Mouse (Mus musculus) MEL (cell line): ENCODE results near the gene Pou3f1. TPM values are rescaled to one million over a fixed set of nuclear protein-coding genes. Genes with fewer than 3 reads are reported as not detected.

Experiments
- DNase-seq: peaks from one replicate; pipeline ENCODE4 v3.0.0; 2011; ENCODE audit warnings: low read depth, low spot score
- H3K27ac ChIP-seq: 2 replicates; pipeline ENCODE4 v1.5.1; 2012; ENCODE audit warnings: low read depth, mild to moderate bottlenecking, control low read depth, low read length, moderate library complexity; ENCODE audit not compliant: control insufficient read depth
- H3K27me3 ChIP-seq, 2 experiments: fragments of 150-350 bp in 1 of 2; sonication (generic) in 1 of 2; 2 replicates each; pipeline ENCODE4 v1.6.1; 2012; ENCODE audit warnings: low read length in 2 of 2, mild to moderate bottlenecking in 2 of 2, improper control_type of control experiment in 1 of 2, moderate library complexity in 1 of 2; ENCODE audit not compliant: insufficient read depth in 2 of 2, control insufficient read depth in 1 of 2
- H3K36me3 ChIP-seq, 2 experiments: 2 replicates each; pipeline ENCODE4 v1.6.1; 2012 to 2014; ENCODE audit warnings: low read length in 2 of 2, improper control_type of control experiment in 1 of 2, inconsistent platforms in 1 of 2, mild to moderate bottlenecking in 1 of 2; ENCODE audit not compliant: insufficient read depth in 2 of 2, control insufficient read depth in 1 of 2
- H3K4me1 ChIP-seq, 2 experiments: fragments of 150-350 bp in 1 of 2; sonication (generic) in 1 of 2; 2 replicates each; pipeline ENCODE4 v1.6.1; 2012; ENCODE audit warnings: low read length in 2 of 2, improper control_type of control experiment in 1 of 2, mild to moderate bottlenecking in 1 of 2; ENCODE audit not compliant: insufficient read depth in 2 of 2, control insufficient read depth in 1 of 2
- H3K4me3 ChIP-seq, 2 experiments: fragments of 150-350 bp in 1 of 2; sonication (generic) in 1 of 2; 2 replicates each; pipeline ENCODE4 v1.5.1; 2012; ENCODE audit warnings: low read depth in 2 of 2, low read length in 2 of 2, mild to moderate bottlenecking in 2 of 2, moderate library complexity in 2 of 2, control low read depth in 1 of 2, improper control_type of control experiment in 1 of 2; ENCODE audit not compliant: control insufficient read depth in 1 of 2, insufficient read depth in 1 of 2
- H3K79me2 ChIP-seq: 2 replicates; pipeline ENCODE4 v1.6.1; 2012; ENCODE audit warnings: mild to moderate bottlenecking, low read length, moderate library complexity; ENCODE audit not compliant: control insufficient read depth, poor library complexity, insufficient read depth
- H3K9ac ChIP-seq: 2 replicates; pipeline ENCODE4 v1.6.1; 2012; ENCODE audit warnings: low read depth, mild to moderate bottlenecking, control low read depth, low read length, moderate library complexity; ENCODE audit not compliant: control insufficient read depth, poor library complexity, severe bottlenecking
- H3K9me3 ChIP-seq: fragments of 150-350 bp; sonication (generic); replicated peaks from 2 replicates; pipeline ENCODE4 v1.6.1; 2012; ENCODE audit warnings: mild to moderate bottlenecking, low read length, improper control_type of control experiment, moderate library complexity; ENCODE audit not compliant: insufficient read depth
- CHD1 ChIP-seq: IDR thresholded peaks from 2 replicates; pipeline ENCODE4 v1.6.1; 2012; ENCODE audit warnings: low read depth, mild to moderate bottlenecking, inconsistent platforms, low read length, improper control_type of control experiment
- CHD2 ChIP-seq: IDR thresholded peaks from 2 replicates; pipeline ENCODE4 v1.6.1; 2011; ENCODE audit warnings: low read length, improper control_type of control experiment
- CTCF ChIP-seq, 3 experiments: IDR thresholded peaks in 2 of 3; conservative IDR thresholded peaks in 1 of 3; 2 replicates each; pipeline ENCODE4 v1.5.1; 2011 to 2012; ENCODE audit warnings: low read length in 3 of 3, low read depth in 2 of 3, mild to moderate bottlenecking in 2 of 3, improper control_type of control experiment in 1 of 3, inconsistent platforms in 1 of 3, mixed read lengths in 1 of 3, moderate library complexity in 1 of 3; ENCODE audit not compliant: control insufficient read depth in 1 of 3, insufficient read depth in 1 of 3, poor library complexity in 1 of 3, severe bottlenecking in 1 of 3
- E2F4 ChIP-seq: IDR thresholded peaks from 2 replicates; pipeline ENCODE4 v1.6.1; 2011; ENCODE audit warnings: low read depth, low read length, improper control_type of control experiment, borderline replicate concordance
- ELF1 ChIP-seq: IDR thresholded peaks from 2 replicates; pipeline ENCODE4 v1.6.1; 2014; ENCODE audit warnings: low read depth, mild to moderate bottlenecking, inconsistent platforms, low read length, improper control_type of control experiment, moderate library complexity
- EP300 ChIP-seq, 2 experiments: IDR thresholded peaks; 2 replicates each; pipeline ENCODE4 v1.6.1; 2011; ENCODE audit warnings: improper control_type of control experiment in 2 of 2, low read length in 2 of 2, low read depth in 1 of 2, mild to moderate bottlenecking in 1 of 2
- GABPA ChIP-seq: IDR thresholded peaks from 2 replicates; pipeline ENCODE4 v1.6.1; 2012; ENCODE audit warnings: low read depth, mild to moderate bottlenecking, inconsistent platforms, low read length, improper control_type of control experiment, moderate library complexity
- KAT2A ChIP-seq: conservative IDR thresholded peaks from 2 replicates; pipeline ENCODE4 v1.6.1; 2012; ENCODE audit warnings: low read depth, low read length, improper control_type of control experiment, inconsistent platforms
- MAX ChIP-seq: IDR thresholded peaks from 2 replicates; pipeline ENCODE4 v1.6.1; 2011; ENCODE audit warnings: low read length, improper control_type of control experiment
- MEF2A ChIP-seq: IDR thresholded peaks from 2 replicates; pipeline ENCODE4 v1.6.1; 2014; ENCODE audit warnings: low read depth, mild to moderate bottlenecking, inconsistent platforms, low read length, improper control_type of control experiment; ENCODE audit not compliant: poor library complexity, insufficient replicate concordance, severe bottlenecking; ENCODE audit errors: extremely low read depth
- MYB ChIP-seq: IDR thresholded peaks from 2 replicates; pipeline ENCODE4 v1.6.1; 2011; ENCODE audit warnings: mild to moderate bottlenecking, low read depth, low read length, improper control_type of control experiment
- MYC ChIP-seq: IDR thresholded peaks from 2 replicates; pipeline ENCODE4 v1.6.1; 2011; ENCODE audit warnings: low read depth, mild to moderate bottlenecking, low read length, improper control_type of control experiment, moderate library complexity
- NELFE ChIP-seq: IDR thresholded peaks from 2 replicates; pipeline ENCODE4 v1.6.1; 2011; ENCODE audit warnings: low read depth, low read length, improper control_type of control experiment
- NRF1 ChIP-seq: IDR thresholded peaks from 2 replicates; pipeline ENCODE4 v1.6.1; 2014; ENCODE audit warnings: low read depth, mild to moderate bottlenecking, inconsistent platforms, low read length, improper control_type of control experiment, moderate library complexity; ENCODE audit not compliant: poor library complexity, insufficient read depth, severe bottlenecking
- RAD21 ChIP-seq: IDR thresholded peaks from 2 replicates; pipeline ENCODE4 v1.6.1; 2011; ENCODE audit warnings: mild to moderate bottlenecking, low read depth, low read length, improper control_type of control experiment
- RCOR1 ChIP-seq: IDR thresholded peaks from 2 replicates; pipeline ENCODE4 v1.6.1; 2012; ENCODE audit warnings: low read depth, mild to moderate bottlenecking, inconsistent platforms, low read length, improper control_type of control experiment
- SMC3 ChIP-seq: IDR thresholded peaks from 2 replicates; pipeline ENCODE4 v1.6.1; 2011; ENCODE audit warnings: low read depth, low read length, improper control_type of control experiment
- TBP ChIP-seq: IDR thresholded peaks from 2 replicates; pipeline ENCODE4 v1.8.0; 2011; ENCODE audit warnings: low read depth, low read length, improper control_type of control experiment
- TCF12 ChIP-seq: IDR thresholded peaks from 2 replicates; pipeline ENCODE4 v1.6.1; 2014; ENCODE audit warnings: low read depth, mild to moderate bottlenecking, inconsistent platforms, low read length, improper control_type of control experiment, moderate library complexity
- ZNF384 ChIP-seq: IDR thresholded peaks from 2 replicates; pipeline ENCODE4 v1.6.1; 2012; ENCODE audit warnings: low read depth, mild to moderate bottlenecking, inconsistent platforms, low read length, improper control_type of control experiment
- polyA plus RNA-seq, 2 experiments: library from polyadenylated mRNA; stranded (reverse) in 1 of 2; unstranded in 1 of 2; fragments of >175 nt in 1 of 2; fragments of >200 nt in 1 of 2; gene quantifications; 2 replicates each; pipeline versions ENCODE4 v1.2.1 to v1.2.4; 2012; ENCODE audit warnings: low replicate concordance in 2 of 2, low read depth in 1 of 2; ENCODE audit not compliant: insufficient read length in 2 of 2, insufficient read depth in 1 of 2, missing spikeins in 1 of 2
- total RNA-seq: library from RNA; depleted of rRNA; stranded (reverse); fragments of 300-350 nt; gene quantifications from 2 replicates; pipeline ENCODE4 v1.2.3, GENCODE M21; 2012

Pou3f1 gene
- total and polyA plus RNA-seq, 3 experiments = not detected

- H3K79me2 ChIP-seq = no peaks in the 10 kb centered on the region
- DNase-seq = no peak
- H3K9ac ChIP-seq = no peak overlapping the region
- no peak overlapping the region for H3K4me3 ChIP-seq
- H3K4me1 ChIP-seq = no peaks in the 10 kb centered on the region
- no peaks in the 10 kb centered on the region for H3K36me3 ChIP-seq
- no peaks in the 10 kb centered on the region for H3K9me3 ChIP-seq
- no peak for TF ChIP-seq ZNF384
- no peak for TF ChIP-seq MYB
- TF ChIP-seq CHD1 = no peak
- no peak for TF ChIP-seq TCF12
- no peak for TF ChIP-seq CHD2
- no peak for TF ChIP-seq NELFE
- no peak for TF ChIP-seq EP300 (IDR thresholded peaks at IDR 0.05; ENCODE audit: low read depth in 1 of 2, low read length in 2 of 2)
- no peak for TF ChIP-seq MAX
- TF ChIP-seq NRF1 = no peak
- TF ChIP-seq KAT2A = no peak
- TF ChIP-seq E2F4 = no peak
- no peak for TF ChIP-seq MEF2A
- no peak for TF ChIP-seq MYC
- TF ChIP-seq GABPA = no peak
- no peak for TF ChIP-seq ELF1
- no peak overlapping the region for H3K27ac ChIP-seq
- H3K27me3 ChIP-seq = no peaks in the 10 kb centered on the region; a peak in 1 of 4 replicates
Observed at GRCm38 (mm10) chr4:124660603-124661002, 4.0 kb downstream of the Pou3f1 start.

DNA sequence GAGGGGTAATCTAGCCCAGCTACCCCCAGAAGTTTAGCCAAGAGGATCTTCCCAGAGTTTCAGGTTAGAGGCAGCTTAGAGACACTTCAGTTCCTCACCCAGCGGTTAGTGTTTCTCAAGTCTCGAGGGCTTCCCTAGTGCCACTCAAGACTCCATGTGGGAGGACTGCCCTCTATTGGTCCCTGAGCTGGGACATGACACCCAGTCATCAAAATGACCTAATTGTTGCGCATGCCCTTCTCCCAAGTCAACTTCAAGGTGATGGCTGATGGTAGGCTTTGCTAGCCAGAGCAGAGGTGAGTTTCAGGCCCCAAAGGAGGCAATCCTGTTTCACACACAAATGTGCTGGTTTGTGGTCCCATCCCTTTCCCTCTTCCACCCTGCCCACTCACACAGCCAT lies 6.4 kb downstream of the Pou3f1 start:
- no peaks in the 10 kb centered on the region for H3K27me3 ChIP-seq
- no peaks in the 10 kb centered on the region for H3K4me1 ChIP-seq
- peak in 2 of 3 experiments; percentile 14 to 27; a peak in 3 of 6 replicates for TF ChIP-seq CTCF (IDR thresholded peaks at IDR 0.05 in 2 of 3, conservative IDR thresholded peaks at IDR 0.05 in 1 of 3; ENCODE audit: control insufficient read depth in 1 of 3, insufficient read depth in 1 of 3, low read depth in 2 of 3, low read length in 3 of 3, poor library complexity in 1 of 3, severe bottlenecking in 1 of 3)
- TF ChIP-seq TBP = no peak
- TF ChIP-seq RAD21 = peak; percentile 35
- peak; percentile 30; the same call in 1 of the 2 replicates for TF ChIP-seq SMC3
- no peak for TF ChIP-seq RCOR1
- H3K36me3 ChIP-seq = no peaks in the 10 kb centered on the region
- H3K79me2 ChIP-seq = no peaks in the 10 kb centered on the region
- no peaks in the 10 kb centered on the region for H3K9me3 ChIP-seq
- no peak overlapping the region for H3K27ac ChIP-seq
- no peak overlapping the region for H3K9ac ChIP-seq
- no peak overlapping the region for H3K4me3 ChIP-seq
- DNase-seq = no peak
